Mouse (Mus musculus) 416B (cell line): ENCODE data around the gene Lfng.
A peak's percentile ranks its signal among the peaks of the same experiment; 100 is the strongest.

Experiments
- DNase-seq: peaks from one replicate; pipeline ENCODE4 v3.0.0; 2011; ENCODE audit warnings: low read depth

The Lfng gene

DNA sequence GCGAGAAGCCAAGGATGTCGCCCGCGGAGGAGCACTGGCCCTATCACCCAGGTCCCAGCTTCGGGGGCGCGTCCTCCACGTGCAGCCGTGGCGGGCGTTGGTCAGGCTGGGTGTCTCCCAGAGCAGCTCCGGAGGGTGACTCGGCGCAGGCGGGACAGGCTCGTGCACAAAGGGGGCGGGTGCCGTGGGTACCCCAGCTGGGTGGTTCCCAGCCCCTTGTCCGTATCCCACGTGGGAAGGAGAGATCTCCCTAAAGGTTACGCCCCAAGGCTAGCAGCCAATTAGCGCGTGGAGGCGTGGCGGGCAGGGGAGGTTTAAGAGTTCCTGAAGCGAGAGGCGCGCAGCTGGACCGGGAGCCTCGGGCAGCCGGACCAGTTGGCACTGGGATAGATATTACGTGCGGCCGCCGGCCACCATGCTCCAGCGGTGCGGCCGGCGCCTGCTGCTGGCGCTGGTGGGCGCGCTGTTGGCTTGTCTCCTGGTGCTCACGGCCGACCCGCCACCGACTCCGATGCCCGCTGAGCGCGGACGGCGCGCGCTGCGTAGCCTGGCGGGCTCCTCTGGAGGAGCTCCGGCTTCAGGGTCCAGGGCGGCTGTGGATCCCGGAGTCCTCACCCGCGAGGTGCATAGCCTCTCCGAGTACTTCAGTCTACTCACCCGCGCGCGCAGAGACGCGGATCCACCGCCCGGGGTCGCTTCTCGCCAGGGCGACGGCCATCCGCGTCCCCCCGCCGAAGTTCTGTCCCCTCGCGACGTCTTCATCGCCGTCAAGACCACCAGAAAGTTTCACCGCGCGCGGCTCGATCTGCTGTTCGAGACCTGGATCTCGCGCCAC lies at the start of gene Lfng:
Lfng (plus strand) TSS at position 320 of the 835 bp plus-strand sequence.
- peak; percentile 88 for DNase-seq

DNA sequence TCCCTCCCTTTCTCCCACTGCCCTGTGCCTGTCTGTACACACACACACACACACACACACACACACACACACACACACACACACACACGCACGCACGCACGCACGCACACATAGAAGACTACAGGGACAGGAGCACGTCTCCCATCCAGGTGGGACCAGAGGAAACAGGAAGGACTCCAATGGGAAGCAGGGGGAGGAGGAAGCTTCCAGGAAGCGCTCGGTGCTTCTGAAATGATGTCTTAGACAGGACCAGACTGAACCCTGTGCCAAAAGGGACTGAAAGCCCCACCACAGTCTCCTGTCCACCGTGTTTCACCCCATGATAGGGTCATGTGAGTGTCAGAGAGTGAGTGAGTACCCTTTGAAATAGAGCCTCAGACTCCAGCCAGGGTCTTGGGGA lies 44.5 kb upstream of the Lfng start:
- no peak for DNase-seq

DNA sequence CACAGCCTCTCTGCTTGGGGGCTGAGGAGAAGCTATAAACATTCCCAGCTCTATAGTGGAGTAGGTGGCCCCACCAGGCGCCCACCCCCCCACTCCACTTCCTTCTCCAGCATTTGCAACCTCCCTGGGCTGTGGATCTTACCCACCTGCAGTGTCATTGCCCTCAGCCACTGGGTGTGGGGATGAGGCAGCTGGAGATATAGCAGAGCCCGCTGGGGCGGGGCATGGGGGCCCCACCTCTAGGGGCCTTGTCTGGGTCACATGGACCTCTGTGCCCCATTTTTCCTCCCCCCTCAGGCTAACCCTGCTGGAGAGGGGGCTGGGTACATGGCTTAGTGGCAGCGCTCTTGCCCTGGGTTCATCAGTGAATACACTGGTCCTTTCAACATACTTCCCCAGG lies 42.2 kb upstream of the Lfng start, which contains the start of gene Grifin:
Grifin (minus strand) TSS at position 176 of the 400 bp plus-strand sequence.
- no peak for DNase-seq

GRCm38 (mm10) chr5:140565451-140565850 lies 41.7 kb upstream of the Lfng start:
- no peak for DNase-seq

GRCm38 (mm10) chr5:140565856-140566255 lies 41.3 kb upstream of the Lfng start:
- peak; percentile 40 for DNase-seq

DNA sequence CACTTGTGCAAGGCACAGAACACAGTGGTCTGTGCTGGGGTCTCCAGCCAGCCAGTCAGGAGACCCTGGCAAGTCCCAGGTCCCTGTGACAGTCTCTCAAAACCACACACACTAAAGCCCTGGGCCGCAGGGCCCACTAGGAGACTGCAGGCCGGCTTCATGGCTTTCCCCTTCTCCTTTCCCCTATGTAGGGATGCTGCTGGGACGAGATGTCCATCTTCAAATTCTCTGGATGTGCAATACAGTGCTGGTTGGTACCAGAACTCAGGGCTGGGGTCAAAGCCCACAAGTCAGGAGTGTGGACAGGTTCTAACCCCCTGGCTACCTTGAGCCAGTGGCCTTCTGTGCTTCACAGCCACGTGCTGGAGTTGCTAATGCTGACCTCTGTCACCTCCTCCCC lies 40.8 kb upstream of the Lfng start:
- no peak for DNase-seq

DNA sequence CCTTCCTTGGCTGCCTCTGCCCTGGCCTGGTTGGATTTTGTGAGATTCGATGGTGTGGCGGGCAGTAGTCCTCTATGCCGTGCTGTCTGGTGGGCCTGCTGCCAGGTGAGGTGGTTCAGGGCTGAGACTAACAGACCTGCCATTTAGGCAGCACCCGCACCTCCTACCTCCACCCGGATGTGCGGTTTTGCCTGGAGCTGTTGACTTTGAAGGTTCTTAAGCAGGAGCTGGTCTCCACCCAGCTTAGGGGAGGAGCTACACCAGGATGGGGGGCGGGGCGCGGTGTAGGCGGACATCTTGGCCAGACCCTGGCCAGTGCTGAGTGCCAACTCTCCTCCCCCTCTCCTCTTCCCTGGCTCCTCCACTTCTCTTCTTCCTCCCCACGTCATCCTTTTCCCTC lies 39.8 kb upstream of the Lfng start:
- DNase-seq = peak; percentile 89

- no peak for DNase-seq
Measured at GRCm38 (mm10) chr5:140567751-140568150, 39.4 kb upstream of the Lfng start.

DNA sequence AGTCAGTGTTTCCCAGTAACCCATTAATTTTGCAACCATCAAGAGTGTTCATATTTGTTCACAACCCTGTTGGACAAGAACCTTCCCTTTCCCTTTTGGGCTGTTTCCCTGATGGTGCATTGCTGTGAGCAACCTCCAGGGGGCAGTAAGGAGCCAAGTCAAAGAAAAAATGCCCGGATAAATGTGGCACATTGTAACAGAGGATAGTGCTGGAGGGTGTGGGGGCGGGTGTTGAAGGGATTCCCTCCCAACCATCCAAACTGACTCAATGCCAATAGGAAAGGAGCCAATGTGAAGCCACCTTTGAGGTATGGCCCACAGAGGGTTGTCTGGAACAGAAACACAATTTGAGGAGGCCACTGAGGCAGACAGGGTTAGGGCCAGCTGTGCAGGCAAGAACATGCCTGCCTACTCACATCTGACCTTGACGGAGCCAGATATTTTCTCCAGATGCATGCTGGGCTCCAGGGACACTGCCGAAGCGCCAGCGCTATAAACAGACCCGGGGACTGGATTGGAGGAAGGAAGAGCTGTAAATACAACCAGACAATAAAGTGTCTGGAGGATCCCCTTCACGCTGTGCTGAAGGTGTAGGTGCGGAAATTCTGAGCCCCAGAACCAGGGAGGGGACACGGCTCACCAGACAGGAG lies 38.7 kb upstream of the Lfng start:
- peak; percentile 76 for DNase-seq

DNA sequence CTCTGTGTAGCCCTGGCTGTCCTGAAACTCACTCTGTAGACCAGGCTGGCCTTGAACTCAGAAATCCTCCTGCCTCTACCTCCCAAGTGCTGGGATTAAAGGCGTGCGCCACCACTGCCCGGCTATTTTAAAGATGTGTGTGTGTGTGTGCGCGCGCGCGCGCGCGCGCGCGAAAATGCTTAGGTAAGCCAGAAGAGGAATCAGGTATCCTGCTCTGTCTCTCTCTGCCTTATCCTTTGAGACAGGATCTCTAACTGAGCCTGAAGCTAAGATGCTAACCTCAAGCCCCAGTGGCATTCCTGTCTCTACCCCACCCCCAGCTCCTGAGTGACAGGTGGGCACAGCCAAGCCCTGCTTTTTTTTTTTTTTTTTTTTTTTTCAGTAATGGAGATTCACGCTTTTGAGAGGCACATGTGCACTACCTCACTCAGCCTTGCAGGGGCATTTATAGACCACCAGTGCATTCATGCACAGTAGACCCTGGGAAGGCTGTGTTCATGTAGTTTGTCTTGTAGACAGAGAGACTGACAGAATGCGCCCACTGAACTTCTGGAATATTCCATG lies 38.0 kb upstream of the Lfng start:
- DNase-seq = no peak

DNA sequence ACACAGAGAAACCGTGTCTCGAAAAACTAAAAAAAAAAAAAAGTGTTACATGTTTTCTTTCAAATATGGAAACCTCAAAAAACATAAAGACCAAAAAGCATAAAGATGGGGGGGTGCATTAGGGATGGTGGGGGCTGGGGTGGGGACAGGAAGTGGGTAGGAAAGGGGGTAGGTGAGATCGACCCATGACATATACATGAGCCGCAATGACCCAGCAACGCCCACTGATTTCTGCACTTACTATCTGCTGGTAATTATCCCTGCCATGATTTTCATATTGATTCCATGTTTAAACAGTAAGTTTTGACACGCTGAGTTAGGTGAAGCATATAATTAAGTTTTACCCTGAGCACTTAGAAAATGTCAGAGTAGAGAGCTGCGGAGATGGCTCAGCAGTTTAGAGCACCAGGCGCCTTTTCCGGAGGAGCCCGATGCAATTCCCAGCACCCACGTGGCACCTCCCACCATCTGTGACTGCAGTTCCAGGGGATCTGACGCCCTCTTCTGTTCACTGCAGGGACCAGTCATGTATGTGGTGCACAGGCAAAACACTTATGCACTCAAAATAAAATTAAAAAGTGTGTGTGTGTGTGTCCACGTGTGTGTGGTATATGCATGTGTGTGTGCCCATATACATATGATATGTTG lies 36.8 kb upstream of the Lfng start:
- no peak for DNase-seq

GRCm38 (mm10) chr5:140571201-140571600 lies 35.9 kb upstream of the Lfng start:
- no peak for DNase-seq

DNA sequence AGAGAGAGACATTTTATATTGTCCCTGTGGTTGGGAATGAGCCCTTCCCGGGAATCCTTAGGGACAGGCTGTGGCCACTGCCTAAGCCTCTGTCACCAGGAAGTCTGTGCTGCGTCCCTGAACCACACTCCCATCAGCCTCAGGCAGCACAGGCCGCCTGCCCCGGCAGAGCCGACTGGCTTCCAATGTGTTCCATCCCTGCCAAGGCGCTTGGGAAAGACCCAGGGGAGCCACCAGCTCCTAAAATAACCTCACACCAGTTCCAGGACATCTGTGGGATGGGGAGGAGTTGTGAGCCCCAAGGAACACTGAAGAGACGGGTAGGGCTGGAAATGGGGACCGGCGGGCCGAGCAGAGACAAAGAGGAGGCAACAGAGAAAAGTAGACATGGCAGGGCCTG lies 35.4 kb upstream of the Lfng start:
- DNase-seq = no peak

- no peak for DNase-seq
Measured at GRCm38 (mm10) chr5:140572611-140573010, 34.5 kb upstream of the Lfng start.

DNA sequence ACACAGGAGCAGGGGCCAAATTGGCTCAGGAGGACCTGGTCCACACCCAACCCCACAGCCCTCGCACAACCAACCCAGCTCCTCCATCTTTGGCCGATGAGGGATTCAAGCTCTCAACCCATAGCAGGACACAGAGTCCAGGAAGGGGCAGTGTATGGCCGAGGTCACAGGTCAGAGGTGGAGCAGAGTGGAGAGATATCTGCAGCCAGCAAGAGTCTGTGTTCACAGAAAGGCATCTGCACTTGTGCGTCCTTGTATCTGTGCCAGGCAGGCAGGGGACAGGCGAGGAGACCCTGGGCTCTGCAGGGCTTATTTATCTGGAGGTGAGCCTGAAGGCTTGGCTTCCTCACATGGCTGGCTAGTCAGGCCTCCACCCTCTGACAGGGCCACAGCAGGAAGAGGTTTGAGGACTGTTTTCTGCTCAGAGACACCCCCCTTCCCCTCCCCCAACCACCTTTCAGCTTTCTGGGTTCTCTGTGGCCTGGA lies 31.7 kb upstream of the Lfng start:
- peak; percentile 37 for DNase-seq

DNA sequence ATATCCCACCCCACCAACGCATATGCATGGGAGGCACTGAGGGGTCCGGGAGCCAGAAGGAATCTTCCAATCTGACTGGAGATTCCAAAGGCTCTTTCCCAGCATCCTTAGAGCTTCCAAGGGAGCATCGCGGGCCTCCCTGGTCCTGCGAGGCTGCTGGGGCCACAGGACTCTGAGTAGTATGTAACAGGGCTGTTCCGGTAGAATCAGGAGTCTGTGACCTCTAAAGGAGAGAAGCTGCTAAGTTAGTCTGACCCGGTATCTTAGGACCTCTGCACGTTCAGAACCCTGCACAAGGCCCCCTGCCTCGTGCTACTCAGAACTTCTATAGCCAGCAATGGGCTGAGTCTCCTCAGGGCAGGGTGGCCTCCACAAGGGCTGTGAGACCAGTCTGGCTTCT lies 27.9 kb upstream of the Lfng start:
- no peak for DNase-seq

DNA sequence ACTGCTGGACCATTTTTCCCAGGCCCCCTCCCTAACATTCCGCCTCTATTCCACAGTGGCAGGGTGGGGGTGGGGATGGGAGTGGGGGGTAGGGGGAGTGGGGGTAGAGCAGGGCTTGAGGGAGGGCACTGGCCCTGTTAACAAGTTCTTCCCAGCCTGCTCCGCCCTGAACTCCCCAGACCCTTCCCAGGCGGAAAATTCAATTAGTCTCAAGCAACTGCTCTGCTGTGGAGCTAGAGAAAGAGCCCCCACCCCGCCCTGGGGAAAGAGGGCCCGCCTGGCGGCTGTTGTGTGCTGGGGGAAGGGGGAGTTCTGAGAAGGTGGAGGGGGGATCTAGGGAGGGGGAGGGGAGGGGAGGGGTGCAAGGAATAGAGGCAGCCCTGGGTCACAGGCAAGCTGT lies 27.3 kb upstream of the Lfng start:
- DNase-seq = no peak

DNA sequence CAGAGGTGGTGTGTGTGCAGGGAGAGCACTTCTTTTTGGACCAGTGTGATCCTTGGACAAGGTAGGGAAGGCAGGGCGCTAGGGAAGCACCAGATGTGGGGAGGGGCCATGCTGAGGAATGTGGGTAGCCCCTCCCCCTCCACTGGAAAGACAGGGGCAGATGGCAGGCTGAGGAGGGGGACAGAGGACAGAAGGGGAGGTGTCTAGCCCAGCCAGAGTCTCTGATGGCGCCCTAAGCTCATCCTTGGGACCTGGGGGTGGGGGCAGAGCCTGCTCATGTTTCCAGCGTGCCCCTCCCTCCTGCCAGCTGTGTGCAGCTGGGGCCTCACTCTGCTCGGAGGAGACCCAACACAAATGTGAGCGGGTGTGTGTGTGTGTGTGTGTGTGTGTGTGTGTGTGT lies 25.6 kb upstream of the Lfng start:
- DNase-seq = no peak

DNA sequence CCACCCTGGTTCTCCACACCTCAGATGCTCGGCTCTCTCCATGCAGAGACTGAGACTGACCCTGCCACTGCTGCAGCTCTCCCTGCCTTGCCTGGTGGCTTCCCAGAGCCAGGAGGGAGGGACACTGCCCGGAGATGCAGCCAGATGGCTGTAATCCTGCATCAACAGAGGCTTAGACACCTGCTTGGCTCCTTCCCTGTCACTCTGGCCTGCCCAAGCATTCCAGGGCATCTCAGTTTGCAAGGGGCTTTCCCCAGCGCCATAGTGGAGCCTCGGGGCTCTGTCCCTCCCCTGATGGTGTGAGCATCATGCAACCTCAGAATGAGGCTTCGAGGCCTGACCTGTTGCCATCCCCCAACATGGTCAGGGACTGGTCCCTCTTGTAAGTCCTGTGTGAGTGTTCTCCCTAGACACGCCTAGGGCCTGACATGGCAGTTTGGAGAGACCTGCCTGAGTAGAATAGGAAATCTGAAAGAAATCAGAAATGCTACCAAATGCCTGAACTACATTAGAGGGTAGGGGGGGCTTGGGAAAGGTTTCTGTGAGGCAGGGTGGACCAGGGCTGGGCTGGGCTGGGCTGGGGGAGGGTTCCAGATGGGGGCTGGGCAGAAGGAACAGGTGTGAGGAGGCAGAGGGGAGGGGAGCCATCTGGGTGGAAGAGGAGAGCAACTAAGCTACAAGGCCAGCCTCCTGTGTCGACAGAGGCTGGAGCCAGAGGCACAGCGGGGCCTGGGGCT lies 24.0 kb upstream of the Lfng start:
- no peak for DNase-seq

DNA sequence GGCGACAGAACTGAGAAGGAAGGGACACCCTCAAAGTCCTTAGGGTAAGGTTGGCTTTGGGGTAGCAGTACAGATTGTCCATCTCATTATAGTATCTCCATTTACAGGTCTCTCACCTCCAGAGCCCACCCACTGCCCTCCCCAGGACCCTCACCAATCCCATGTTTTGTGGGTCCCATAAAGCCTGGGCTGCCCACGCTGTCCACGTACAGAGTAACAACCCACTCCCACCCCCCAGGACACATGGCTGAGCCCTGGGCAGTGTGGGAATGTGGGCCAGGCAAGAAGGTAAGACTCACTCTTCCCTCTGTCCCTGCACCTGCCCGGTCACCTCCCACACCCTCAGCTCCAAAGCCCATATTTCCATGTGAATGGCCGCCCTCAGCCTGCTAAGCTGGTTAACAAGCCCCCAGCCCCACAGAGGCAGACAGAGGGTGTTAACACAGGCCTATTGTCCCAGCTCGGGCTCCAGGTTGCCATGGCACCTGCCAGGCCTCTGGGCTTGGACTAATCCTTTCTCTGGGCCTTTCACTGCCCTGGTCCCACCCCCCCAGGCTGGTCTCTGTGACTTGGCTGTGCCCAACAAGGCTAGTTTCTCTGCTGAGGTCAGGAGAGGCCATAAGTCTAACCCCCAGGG lies 23.3 kb upstream of the Lfng start:
- DNase-seq = no peak

DNA sequence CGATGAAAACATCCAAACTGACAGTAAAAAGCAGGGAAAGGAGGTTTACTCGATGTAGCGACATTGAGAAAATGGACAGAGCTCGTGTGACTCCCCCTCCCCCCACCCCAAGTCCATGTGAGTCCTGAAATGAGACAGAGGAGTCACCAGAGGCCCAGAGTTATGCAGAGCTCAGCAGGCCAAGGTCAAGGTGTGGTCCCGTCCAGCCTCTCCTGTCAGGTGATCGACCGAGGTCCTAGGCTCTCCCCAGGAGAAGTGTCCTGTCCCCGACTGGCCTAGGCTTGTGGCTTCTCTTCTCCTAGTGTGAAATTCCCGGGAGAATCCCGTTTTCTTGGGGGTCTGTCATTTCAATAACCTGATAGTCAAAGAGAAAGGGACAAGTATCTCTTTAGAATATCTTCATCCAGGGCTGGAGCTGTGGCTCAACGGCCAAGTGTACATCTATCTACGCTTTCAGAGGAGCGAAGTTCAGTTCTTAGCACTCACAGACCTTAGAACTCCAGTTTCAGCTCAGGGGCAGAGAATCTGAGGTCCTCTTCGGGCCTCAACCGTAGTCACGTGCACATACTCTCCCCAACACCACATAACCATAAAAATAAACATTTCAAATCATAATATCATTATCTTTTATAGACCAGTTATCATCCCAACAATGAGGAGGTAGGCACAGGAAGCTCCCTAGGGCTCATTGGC lies 17.9 kb upstream of the Lfng start:
- DNase-seq = no peak
